Mouse (Mus musculus) urinary bladder, postnatal 14 days (tissue): ENCODE data around the gene Dnajc11.

Experiments
- DNase-seq: peaks from one replicate; pipeline ENCODE4 v3.0.0; 2021; ENCODE audit warnings: low spot score

Gene Dnajc11

GRCm38 (mm10) chr4:151933505-151934214 lies at the start of gene Dnajc11:
TSS of gene Dnajc11 (plus strand) at chr4:151933691.
- peak; percentile 89 for DNase-seq

- DNase-seq = no peak
Measured at GRCm38 (mm10) chr4:151893241-151893640, 40.2 kb upstream of the Dnajc11 start.

GRCm38 (mm10) chr4:151894926-151895325 lies 38.6 kb upstream of the Dnajc11 start:
- no peak for DNase-seq

GRCm38 (mm10) chr4:151895624-151896023 lies 37.9 kb upstream of the Dnajc11 start:
- no peak for DNase-seq

GRCm38 (mm10) chr4:151897069-151897617 lies 36.3 kb upstream of the Dnajc11 start:
- no peak for DNase-seq

- DNase-seq = no peak
Measured at GRCm38 (mm10) chr4:151898600-151899245, 34.8 kb upstream of the Dnajc11 start.

- no peak for DNase-seq
Measured at GRCm38 (mm10) chr4:151899707-151900384, 33.6 kb upstream of the Dnajc11 start.

- no peak for DNase-seq
Measured at GRCm38 (mm10) chr4:151900735-151901134, 32.8 kb upstream of the Dnajc11 start.

- no peak for DNase-seq
Measured at GRCm38 (mm10) chr4:151901422-151901821, 32.1 kb upstream of the Dnajc11 start.

GRCm38 (mm10) chr4:151902046-151902688 lies 31.3 kb upstream of the Dnajc11 start:
- DNase-seq = peak; percentile 5

GRCm38 (mm10) chr4:151902689-151903241 lies 30.7 kb upstream of the Dnajc11 start:
- peak; percentile 51 for DNase-seq

GRCm38 (mm10) chr4:151904098-151904497 lies 29.4 kb upstream of the Dnajc11 start:
- no peak for DNase-seq

GRCm38 (mm10) chr4:151905621-151906020 lies 27.9 kb upstream of the Dnajc11 start:
- no peak for DNase-seq

GRCm38 (mm10) chr4:151907577-151908343 lies 25.7 kb upstream of the Dnajc11 start:
- DNase-seq = no peak

GRCm38 (mm10) chr4:151908809-151909208 lies 24.7 kb upstream of the Dnajc11 start:
- DNase-seq = no peak

GRCm38 (mm10) chr4:151916271-151916670 lies 17.2 kb upstream of the Dnajc11 start:
- DNase-seq = no peak

- no peak for DNase-seq
Measured at GRCm38 (mm10) chr4:151919135-151919840, 14.2 kb upstream of the Dnajc11 start.

GRCm38 (mm10) chr4:151919900-151920643 lies 13.4 kb upstream of the Dnajc11 start:
- peak; percentile 54 for DNase-seq

- no peak for DNase-seq
Measured at GRCm38 (mm10) chr4:151922124-151922523, 11.4 kb upstream of the Dnajc11 start.
